Mouse (Mus musculus): ENCODE results near the gene Gpr19. TPM values are rescaled to one million over a fixed set of nuclear protein-coding genes. Genes with fewer than 3 reads are reported as not detected.

Gpr19 gene
- total RNA-seq, 2 experiments from 2014 or later: 25.3 to 27.3 TPM

- intact Hi-C loops (cut with DNase I): no loop called here
- no peak for DNase-seq (ENCODE audit: low spot score in 2 of 2)
These were observed 78.6 kb downstream of the Gpr19 start for GRCm38 (mm10) chr6:134819741-134820140.

Other genes starting within 250 kb of the Gpr19 start
- gene Dusp16, start 106.0 kb downstream of the Gpr19 start, total RNA-seq (2021): 1 to 10 TPM; 7.6 to 8.2 TPM
- 10 to 100 TPM; 29.9 to 32.9 TPM for gene Crebl2, start 68.4 kb downstream of the Gpr19 start, total RNA-seq (2021)
- gene Cdkn1b, start 21.8 kb upstream of the Gpr19 start, total RNA-seq (2021): 10 to 100 TPM; 40.3 to 43.2 TPM
- 1 to 10 TPM; 4.1 to 4.5 TPM for gene Apold1, start 83.1 kb upstream of the Gpr19 start, total RNA-seq (2021)
- gene Ddx47, start 113.0 kb upstream of the Gpr19 start, total RNA-seq (2021): 10 to 100 TPM; 57.1 to 58.3 TPM
- gene Gprc5a, start 167.1 kb upstream of the Gpr19 start, total RNA-seq (2021): under 1 TPM; 0.37 to 0.39 TPM
- gene Gprc5d, start 219.7 kb upstream of the Gpr19 start, total RNA-seq (2021): not detected

Data from left cerebral cortex, postnatal 25 days (tissue).